Mouse (Mus musculus) NIH3T3 (cell line): ENCODE measurements around the gene Pfdn5.
A peak's percentile ranks its signal among the peaks of the same experiment; 100 is the strongest.

Source experiments
- DNase-seq: peaks from one replicate; pipeline ENCODE4 v3.0.0-alpha.2; 2012; ENCODE audit warnings: low read depth

The Pfdn5 gene

DNA sequence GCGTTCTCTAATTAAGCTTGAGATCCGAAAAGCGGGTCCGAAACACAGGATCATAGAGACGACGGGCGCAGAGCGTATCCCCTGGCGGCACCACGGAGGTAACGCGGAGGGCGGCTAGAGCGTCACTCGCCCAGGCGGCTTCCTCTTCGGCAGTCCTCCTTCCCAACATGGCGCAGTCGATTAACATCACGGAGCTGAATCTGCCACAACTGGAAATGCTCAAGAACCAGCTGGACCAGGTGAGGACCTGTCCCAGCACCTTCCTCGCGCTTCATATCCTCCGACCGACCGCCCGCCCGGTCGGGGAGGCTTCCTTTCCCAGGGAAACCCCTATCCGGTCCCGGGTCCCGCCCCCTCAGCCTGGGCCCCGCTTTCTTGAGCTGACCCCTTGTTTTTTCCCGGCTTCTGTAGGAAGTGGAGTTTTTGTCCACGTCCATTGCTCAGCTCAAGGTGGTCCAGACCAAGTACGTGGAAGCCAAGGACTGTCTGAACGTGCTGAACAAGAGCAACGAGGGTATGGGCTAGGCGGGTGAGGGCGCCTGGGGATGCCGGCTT is at the start of gene Pfdn5:
Gene Pfdn5 (plus strand): TSS at position 95 of the 555 bp plus-strand sequence.
- peak; percentile 90 for DNase-seq

DNA sequence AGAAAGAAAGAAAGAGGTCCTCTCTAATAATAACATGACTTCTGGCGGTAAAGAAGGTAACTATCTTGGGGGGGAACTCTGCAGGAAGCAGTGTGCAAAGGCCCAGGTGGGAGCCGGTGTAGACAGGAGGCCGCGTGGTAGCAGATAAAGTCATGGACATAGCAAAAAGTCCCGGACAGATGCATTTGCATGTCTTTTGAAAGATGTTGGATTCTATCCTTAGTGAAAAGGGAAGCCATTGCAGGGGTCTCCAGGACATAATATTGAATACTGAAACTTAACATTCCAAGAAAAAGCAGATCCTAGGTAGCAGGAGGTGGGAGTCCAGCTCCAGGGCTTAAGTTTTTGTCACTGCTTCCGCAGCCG is 47.2 kb upstream of the Pfdn5 start:
- no peak for DNase-seq

DNA sequence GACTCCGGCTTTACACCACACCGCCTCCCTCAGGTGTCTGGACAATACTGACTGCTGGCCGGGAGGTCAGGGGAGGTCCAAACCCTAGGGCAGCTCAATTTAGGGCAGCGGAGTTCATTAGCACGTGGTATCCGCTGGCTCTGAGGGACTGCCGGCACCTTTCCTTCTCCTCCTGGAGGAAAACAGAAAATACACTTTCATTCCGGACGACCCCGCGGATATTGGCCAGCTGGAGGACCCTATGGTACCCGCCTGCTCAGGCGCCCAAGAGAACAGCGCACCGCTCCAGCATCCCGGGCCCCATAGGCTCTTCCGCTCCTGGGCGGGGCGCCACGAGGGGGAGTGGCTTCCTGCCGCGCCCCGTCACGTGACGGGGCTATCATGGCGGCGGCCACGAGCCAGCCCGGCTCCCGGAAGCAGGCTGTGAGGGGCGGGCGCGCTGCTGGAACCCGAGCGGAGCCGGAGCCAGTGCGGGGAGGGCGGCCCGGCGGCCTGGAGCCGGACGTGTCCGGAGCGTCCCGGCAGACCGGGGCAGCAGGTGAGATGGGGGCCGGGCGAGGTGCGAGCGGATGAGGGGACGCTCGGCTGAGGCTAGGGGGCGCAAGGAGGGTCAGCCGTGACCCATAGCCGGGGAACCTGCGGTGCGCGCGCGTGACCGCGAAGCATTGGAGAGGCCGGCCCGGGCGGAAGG is 46.7 kb upstream of the Pfdn5 start, which contains the start of gene Mfsd5:
Gene Mfsd5 (plus strand): TSS at position 363 of the 691 bp plus-strand sequence.
- peak; percentile 98 for DNase-seq

GRCm38 (mm10) chr15:102279783-102280520 is 46.0 kb upstream of the Pfdn5 start:
- no peak for DNase-seq

GRCm38 (mm10) chr15:102280623-102281022 is 45.3 kb upstream of the Pfdn5 start:
- no peak for DNase-seq

DNA sequence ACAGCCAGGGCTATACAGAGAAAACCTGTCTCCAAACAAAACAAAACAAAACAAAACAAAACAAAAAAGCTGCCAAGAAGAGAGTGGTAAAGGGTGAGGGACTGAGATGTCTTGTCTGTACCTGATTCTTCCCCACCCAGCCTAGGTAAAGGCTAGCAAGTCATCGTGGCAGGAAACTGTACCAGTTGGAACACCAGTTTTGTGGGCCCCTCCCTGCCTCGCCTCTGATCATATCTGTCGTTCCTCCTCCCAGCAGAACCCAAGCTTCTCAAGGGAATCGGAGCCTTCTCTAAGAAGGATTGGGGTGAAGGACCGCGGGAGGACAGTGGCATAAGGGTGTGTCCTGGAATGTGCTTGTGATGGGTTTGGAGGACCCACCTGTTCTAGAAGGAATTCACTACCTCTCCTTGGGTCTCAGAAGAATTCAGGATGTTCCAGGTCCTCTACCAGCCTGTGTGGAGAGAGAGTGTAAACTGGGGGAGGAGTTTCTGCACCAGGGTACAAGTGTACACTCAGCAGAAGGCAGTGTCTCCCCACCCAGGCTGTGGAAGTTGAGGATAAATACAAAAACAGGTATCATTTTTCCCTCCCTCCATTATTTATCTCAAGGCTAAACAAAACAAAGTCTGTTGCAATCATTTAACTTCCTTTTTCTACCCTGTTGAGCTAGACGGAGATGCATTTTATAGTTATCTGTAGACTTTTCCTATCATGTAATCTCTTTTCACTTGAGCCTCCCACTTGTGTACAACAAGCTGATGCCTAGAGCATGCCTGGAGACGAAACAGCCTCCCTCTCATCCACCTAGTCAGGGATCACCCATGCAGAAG is 43.2 kb upstream of the Pfdn5 start:
- DNase-seq, result no peak

- DNase-seq, result no peak
Measured at GRCm38 (mm10) chr15:102283648-102284047, 42.3 kb upstream of the Pfdn5 start.

DNA sequence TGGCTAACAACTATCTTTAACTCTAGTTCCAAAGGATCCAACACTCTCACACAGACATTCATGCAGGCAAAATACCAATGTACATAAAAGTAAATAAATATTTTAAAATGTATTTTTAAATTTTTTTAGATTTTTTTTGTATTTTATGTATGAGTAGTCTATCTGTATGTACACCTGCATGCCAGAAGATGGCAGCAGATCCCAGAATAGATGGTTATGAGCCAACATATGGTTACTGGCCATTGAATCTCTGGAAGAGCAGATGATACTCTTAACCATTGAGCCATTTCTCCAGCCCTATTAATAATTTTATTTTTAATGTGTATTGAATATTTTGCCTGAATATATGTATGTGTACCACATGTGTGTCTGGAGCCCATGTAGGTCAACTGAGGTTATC is 38.5 kb upstream of the Pfdn5 start:
- peak; percentile 88 for DNase-seq

DNA sequence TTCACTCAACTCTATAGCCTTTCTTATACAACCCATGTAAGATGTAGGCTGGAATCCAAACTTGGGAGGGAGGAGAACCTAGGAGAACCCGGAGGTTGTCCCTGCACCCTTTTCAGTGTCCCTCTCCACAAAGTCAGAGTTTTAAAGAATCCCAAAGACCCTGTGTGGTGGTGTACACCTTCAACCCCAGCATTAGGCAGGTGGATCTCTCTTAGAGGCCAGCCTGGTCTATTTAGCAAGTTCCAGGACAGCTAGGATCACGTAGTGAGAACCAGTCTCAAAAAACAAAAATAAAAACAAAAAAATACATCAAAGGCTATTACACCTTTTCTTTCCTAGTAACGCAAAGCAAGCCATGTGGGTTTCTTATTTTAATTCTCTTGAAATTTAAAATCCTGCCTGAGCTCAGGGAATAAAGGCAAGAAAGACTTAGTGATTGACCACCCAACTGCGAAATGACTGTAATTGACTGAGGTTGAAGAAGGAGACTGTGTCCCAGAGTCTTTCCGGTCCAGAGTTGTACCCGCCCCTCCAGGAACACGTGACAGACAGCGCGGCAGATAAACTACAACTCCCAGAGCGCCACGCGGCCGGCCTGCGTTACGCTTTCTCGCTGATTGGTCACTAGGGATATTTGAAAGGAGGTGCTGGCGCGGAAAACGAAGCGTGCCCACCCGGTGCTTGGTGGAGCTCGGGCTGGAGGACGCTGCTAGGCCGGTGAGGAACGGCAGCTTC is 30.1 kb upstream of the Pfdn5 start, which contains the start of gene Espl1:
Gene Espl1 (plus strand): TSS at position 634 of the 735 bp plus-strand sequence.
- DNase-seq, result peak; percentile 95

DNA sequence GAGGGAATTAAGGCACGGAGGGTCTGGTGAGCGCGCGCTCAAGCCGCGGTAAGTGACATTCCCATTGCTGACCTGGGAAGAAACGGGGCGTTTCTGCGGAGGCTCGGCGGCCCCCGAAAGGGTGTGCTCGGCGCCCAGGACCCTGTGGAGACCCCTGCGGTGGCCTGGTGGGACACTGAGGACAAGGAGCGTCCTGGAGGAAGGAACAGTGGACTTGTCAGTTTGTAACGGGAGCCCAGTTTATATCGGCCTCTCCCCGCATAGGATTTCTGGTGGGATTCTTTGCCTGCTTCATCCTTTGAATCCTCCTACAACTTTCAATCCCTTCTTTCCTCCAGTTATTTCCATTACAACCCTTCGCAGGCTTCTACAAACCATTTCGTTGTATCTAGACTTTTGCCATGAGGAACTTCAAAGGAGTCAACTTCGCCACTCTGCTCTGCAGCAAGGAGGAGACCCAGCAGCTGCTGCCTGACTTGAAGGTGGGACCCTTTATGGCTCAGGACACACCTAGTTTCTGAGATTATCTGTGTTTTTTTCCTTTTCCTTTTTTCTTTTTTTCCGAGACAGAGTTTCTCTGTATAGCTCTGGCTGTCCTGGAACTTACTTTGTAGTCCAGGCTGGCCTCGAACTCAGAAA is 29.4 kb upstream of the Pfdn5 start:
- DNase-seq, result no peak

DNA sequence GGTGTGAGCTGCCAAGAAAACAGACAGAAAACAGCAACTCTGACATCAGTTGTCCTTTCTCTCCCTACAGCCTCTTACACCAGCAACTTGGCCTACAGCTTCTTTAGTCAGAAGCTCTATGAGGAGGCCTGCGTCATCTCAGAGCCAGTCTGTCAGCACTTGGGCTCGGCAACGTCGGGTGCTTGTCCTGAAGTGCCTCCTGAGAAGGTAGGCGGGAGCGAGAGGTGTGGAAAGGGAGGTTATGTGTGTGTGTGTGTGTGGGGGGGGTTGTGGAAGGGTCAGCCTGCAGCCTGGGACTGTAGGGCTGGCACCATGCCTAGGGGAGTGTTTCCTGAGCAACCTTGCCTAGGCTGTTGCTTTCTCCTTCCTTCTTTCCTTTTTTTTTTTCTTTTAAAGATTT is 23.4 kb upstream of the Pfdn5 start:
- no peak for DNase-seq

- no peak for DNase-seq
Measured at GRCm38 (mm10) chr15:102308717-102309116, 17.2 kb upstream of the Pfdn5 start.

DNA sequence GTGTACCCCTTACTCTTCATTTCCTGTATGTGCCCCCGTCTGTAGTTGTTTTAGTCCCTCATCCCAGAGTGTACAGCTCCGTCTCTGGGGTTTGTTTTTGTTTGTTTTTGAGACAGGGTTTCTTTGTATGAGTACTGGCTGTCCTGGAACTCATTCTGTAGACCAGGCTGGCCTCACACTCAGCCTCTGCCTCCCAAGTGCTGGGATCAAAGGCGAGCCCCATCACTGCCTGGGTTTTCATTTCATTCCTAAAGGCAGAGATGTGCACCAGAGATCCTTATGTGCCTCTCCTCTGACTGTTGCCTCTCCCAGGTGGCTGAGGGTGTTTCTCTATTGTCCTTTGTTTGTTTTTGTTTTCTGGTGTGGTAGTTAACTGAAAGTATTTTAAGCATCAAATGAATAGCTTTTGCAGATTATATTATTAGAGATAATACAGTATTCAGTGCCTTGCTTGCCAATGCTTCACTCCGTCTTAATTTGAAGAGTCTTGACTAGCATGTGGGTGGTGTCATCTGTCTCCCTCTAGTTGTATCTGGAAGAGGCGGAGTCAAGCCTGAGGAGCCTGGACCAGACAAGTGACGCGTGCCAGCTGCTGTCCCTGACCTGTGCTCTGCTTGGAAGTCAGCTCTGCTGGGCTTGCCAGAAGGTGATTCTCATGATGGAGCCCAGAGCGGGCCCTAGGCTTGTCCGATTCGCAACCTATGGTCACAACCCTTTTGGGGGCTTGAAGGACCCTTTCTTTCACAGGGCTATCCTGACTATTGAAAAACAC is 15.7 kb upstream of the Pfdn5 start:
- no peak for DNase-seq

GRCm38 (mm10) chr15:102311489-102311888 is 14.4 kb upstream of the Pfdn5 start:
- no peak for DNase-seq

- DNase-seq, result peak; percentile 12
Measured at GRCm38 (mm10) chr15:102315292-102315691, 10.6 kb upstream of the Pfdn5 start.

GRCm38 (mm10) chr15:102316263-102316662 is 9.7 kb upstream of the Pfdn5 start:
- DNase-seq, result peak; percentile 83

DNA sequence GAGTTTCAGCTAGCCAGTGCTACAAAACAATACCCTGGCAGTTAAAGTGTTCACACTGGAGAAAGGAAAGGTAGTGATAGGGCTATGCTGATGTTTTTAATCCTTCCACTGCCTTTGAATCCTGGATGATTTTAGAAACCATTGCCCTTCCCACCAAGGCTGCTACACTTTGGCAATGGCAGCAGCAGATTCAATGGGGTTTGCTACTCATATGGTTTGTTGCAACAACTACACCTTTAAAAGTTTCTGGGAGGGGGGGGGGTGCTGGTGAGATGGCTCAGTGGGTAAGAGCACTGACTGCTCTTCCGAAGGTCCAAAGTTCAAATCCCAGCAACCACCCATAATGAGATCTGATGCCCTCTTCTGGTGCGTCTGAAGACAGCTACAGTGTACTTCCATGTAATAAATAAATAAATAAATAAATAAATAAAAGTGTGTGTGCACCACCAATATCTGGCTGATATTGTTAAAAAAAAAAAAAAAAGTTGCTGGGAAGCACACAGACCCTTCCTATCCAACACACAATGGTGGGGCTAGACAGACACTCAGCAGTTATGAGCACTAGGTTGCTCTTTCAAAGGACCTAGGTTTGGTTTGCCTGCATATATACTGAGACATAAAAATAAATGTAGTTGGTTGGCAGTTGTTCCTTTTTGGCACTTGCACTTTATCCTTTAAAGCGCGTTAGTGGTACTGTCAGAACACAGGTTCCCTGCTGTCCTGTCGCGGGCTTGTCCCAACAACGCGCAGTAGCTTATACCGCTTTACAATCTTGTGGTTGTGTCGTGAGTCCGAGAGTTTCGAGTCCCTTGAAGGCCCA is 1.1 kb upstream of the Pfdn5 start:
- no peak for DNase-seq

DNA sequence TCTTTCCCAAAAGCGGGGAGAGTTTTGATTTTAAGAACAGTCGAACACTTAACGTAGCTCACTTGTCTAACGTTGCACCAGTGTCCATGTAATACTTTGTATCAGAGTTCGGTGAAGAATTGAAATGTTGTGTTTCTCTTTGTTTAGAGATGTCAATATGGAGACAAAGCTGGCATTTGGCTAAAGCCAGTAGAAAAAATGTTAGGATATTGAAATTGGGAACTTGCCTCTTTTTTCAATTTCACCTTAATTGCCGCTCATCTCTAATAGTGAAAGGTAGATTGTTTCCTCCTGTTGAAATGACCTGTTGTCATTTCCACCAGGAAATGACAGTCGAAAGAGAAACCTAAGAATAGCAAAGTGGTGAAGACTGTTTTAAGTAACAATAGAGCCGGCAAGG is 976 bp downstream of the Pfdn5 start:
- no peak for DNase-seq

- peak; percentile 89 for DNase-seq
Measured at GRCm38 (mm10) chr15:102331610-102332015, 5.7 kb downstream of the Pfdn5 start, which contains the start of gene Myg1. Gene Myg1, plus strand, starts transcription at chr15:102331709.
